Mouse (Mus musculus): Measurements from ENCODE around the gene Socs3.

GRCm38 (mm10) chr11:117987968-117988367 is 18.1 kb upstream of the Socs3 start:
- TF ChIP-seq POLR2A (IDR thresholded peaks at IDR 0.05; ENCODE audit: borderline replicate concordance, control insufficient read depth, low read depth, low read length) (no peak), CTCF (IDR thresholded peaks at IDR 0.05; ENCODE audit: control insufficient read depth, insufficient read depth, low read length) (no peak)

All from bone marrow, adult 2 months (tissue).